Mouse (Mus musculus): ENCODE data around the gene Slc29a1. TPM values are rescaled to one million over a fixed set of nuclear protein-coding genes. Genes with fewer than 3 reads are reported as not detected.

The Slc29a1 gene
- total and polyA plus RNA-seq, 2 experiments from 2014 or later = 68.3 to 84.4 TPM

- Histone ChIP-seq H3K27me3 (ENCODE audit: insufficient read depth, low read length) (no peaks in the 10 kb centered on the region), H3K4me1 (ENCODE audit: insufficient read depth) (no peaks in the 10 kb centered on the region), H3K4me2 (ENCODE audit: low read depth) (no peak overlapping the region), H3K9me3 (ENCODE audit: low read length) (no peaks in the 10 kb centered on the region), H3K4me3 (ENCODE audit: low read depth, low read length) (no peak overlapping the region), H3K36me3 (ENCODE audit: insufficient read depth) (peaks cover 9% of the 10 kb centered on the region; the same call in 1 of the 2 replicates), H3K27ac (ENCODE audit: low read depth, low read length) (no peak overlapping the region), H3K9ac (no peak overlapping the region)
- no peak for DNase-seq
- no peak for ATAC-seq
- TF ChIP-seq CTCF (IDR thresholded peaks at IDR 0.05; ENCODE audit: low read depth) = peak; percentile 73
- 79% methylated on average over 6 of the region's 6 CpGs for WGBS
Measured at GRCm38 (mm10) chr17:45582715-45583355, 16.6 kb downstream of the Slc29a1 start.

GRCm38 (mm10) chr17:45582188-45582587 lies 17.2 kb downstream of the Slc29a1 start:
- 97% methylated on average over 6 of the region's 6 CpGs for WGBS
- no peak for DNase-seq

GRCm38 (mm10) chr17:45581567-45581983 lies 17.8 kb downstream of the Slc29a1 start:
- Histone ChIP-seq H3K4me2 (ENCODE audit: low read depth) (no peak overlapping the region), H3K4me1 (ENCODE audit: insufficient read depth) (no peaks in the 10 kb centered on the region), H3K27ac (ENCODE audit: low read depth, low read length) (no peak overlapping the region), H3K9me3 (ENCODE audit: low read length) (no peaks in the 10 kb centered on the region), H3K4me3 (ENCODE audit: low read depth, low read length) (no peak overlapping the region), H3K36me3 (ENCODE audit: insufficient read depth) (0 out of 2 replicates have a peak, but pooled peaks cover 5% of the 10 kb centered on the region), H3K9ac (no peak overlapping the region), H3K27me3 (ENCODE audit: insufficient read depth, low read length) (no peaks in the 10 kb centered on the region)
- peak; percentile 85 for TF ChIP-seq CTCF (IDR thresholded peaks at IDR 0.05; ENCODE audit: low read depth)
- no peak for ATAC-seq
- 10% methylated on average over 2 of the region's 2 CpGs for WGBS
- peak; percentile 81 for DNase-seq

More at GRCm38 (mm10) chr17:45582188-45582587, 17.2 kb downstream of the Slc29a1 start:
- Histone ChIP-seq H3K4me3 (ENCODE audit: low read depth, low read length) (no peak overlapping the region), H3K4me2 (ENCODE audit: low read depth) (no peak overlapping the region), H3K27me3 (ENCODE audit: insufficient read depth, low read length) (no peaks in the 10 kb centered on the region), H3K9me3 (ENCODE audit: low read length) (no peaks in the 10 kb centered on the region), H3K9ac (no peak overlapping the region), H3K27ac (ENCODE audit: low read depth, low read length) (no peak overlapping the region), H3K4me1 (ENCODE audit: insufficient read depth) (no peaks in the 10 kb centered on the region), H3K36me3 (ENCODE audit: insufficient read depth) (peaks cover 9% of the 10 kb centered on the region; the same call in 1 of the 2 replicates)
- no peak for TF ChIP-seq CTCF (IDR thresholded peaks at IDR 0.05; ENCODE audit: low read depth)
- ATAC-seq = no peak

- WGBS = 46% methylated on average over 12 of the region's 12 CpGs
- no peak overlapping the region for H3K27ac ChIP-seq (ENCODE audit: low read depth, low read length)
- H3K36me3 ChIP-seq (ENCODE audit: insufficient read depth) = 0 out of 2 replicates have a peak, but pooled peaks cover 5% of the 10 kb centered on the region
- no peak overlapping the region for H3K4me2 ChIP-seq (ENCODE audit: low read depth)
- H3K9ac ChIP-seq = no peak overlapping the region; the same call in 1 of the 2 replicates
- ATAC-seq (no peak), DNase-seq (no peak)
- TF ChIP-seq CTCF (IDR thresholded peaks at IDR 0.05; ENCODE audit: low read depth) = no peak
- H3K27me3 ChIP-seq (ENCODE audit: insufficient read depth, low read length) = no peaks in the 10 kb centered on the region
- H3K4me3 ChIP-seq (ENCODE audit: low read depth, low read length) = no peak overlapping the region
- H3K9me3 ChIP-seq (ENCODE audit: low read length) = no peaks in the 10 kb centered on the region
- H3K4me1 ChIP-seq (ENCODE audit: insufficient read depth) = no peaks in the 10 kb centered on the region
Measured at GRCm38 (mm10) chr17:45580958-45581477, 18.4 kb downstream of the Slc29a1 start.

GRCm38 (mm10) chr17:45579554-45579953 lies 19.9 kb downstream of the Slc29a1 start:
- H3K36me3 ChIP-seq (ENCODE audit: insufficient read depth) = no peaks in the 10 kb centered on the region
- no peak overlapping the region for H3K9ac ChIP-seq
- WGBS = 89% methylated on average over 4 of the region's 4 CpGs
- H3K4me1 ChIP-seq (ENCODE audit: insufficient read depth) = peaks cover 5% of the 10 kb centered on the region
- no peaks in the 10 kb centered on the region for H3K27me3 ChIP-seq (ENCODE audit: insufficient read depth, low read length)
- no peak overlapping the region for H3K27ac ChIP-seq (ENCODE audit: low read depth, low read length)
- no peak for ATAC-seq
- DNase-seq = no peak
- TF ChIP-seq CTCF (IDR thresholded peaks at IDR 0.05; ENCODE audit: low read depth) = no peak
- H3K4me3 ChIP-seq (ENCODE audit: low read depth, low read length) = no peak overlapping the region
- H3K4me2 ChIP-seq (ENCODE audit: low read depth) = no peak overlapping the region
- H3K9me3 ChIP-seq (ENCODE audit: low read length) = no peaks in the 10 kb centered on the region

- DNase-seq = no peak
- H3K27me3 ChIP-seq (ENCODE audit: insufficient read depth, low read length) = no peaks in the 10 kb centered on the region
- H3K27ac ChIP-seq (ENCODE audit: low read depth, low read length) = no peak overlapping the region
- H3K9ac ChIP-seq = no peak overlapping the region
- no peak for ATAC-seq
- TF ChIP-seq CTCF (IDR thresholded peaks at IDR 0.05; ENCODE audit: low read depth) = peak; percentile 64
- no peak overlapping the region for H3K4me3 ChIP-seq (ENCODE audit: low read depth, low read length)
- WGBS = 75% methylated on average over 7 of the region's 7 CpGs
- peaks cover 9% of the 10 kb centered on the region for H3K4me1 ChIP-seq (ENCODE audit: insufficient read depth)
- H3K4me2 ChIP-seq (ENCODE audit: low read depth) = no peak overlapping the region
- H3K36me3 ChIP-seq (ENCODE audit: insufficient read depth) = no peaks in the 10 kb centered on the region
- H3K9me3 ChIP-seq (ENCODE audit: low read length) = no peaks in the 10 kb centered on the region
Measured at GRCm38 (mm10) chr17:45578843-45579242, 20.6 kb downstream of the Slc29a1 start.

GRCm38 (mm10) chr17:45578242-45578641 lies 21.2 kb downstream of the Slc29a1 start:
- 52% methylated on average over 5 of the region's 5 CpGs for WGBS
- Histone ChIP-seq H3K9ac (no peak overlapping the region), H3K27me3 (ENCODE audit: insufficient read depth, low read length) (no peaks in the 10 kb centered on the region), H3K4me3 (ENCODE audit: low read depth, low read length) (no peak overlapping the region), H3K4me1 (ENCODE audit: insufficient read depth) (peaks cover 9% of the 10 kb centered on the region), H3K9me3 (ENCODE audit: low read length) (no peaks in the 10 kb centered on the region), H3K4me2 (ENCODE audit: low read depth) (no peak overlapping the region), H3K36me3 (ENCODE audit: insufficient read depth) (no peaks in the 10 kb centered on the region), H3K27ac (ENCODE audit: low read depth, low read length) (no peak overlapping the region)
- DNase-seq (no peak), ATAC-seq (no peak)
- TF ChIP-seq CTCF (IDR thresholded peaks at IDR 0.05; ENCODE audit: low read depth) = no peak
